21 mouse cellular contexts compared by ENCODE assay signal in genomic region chr2:97318008-97318407, GRCm38 (mm10).
"Had no signal": no experiment of that assay in that cellular context is flagged by ENCODE, and none has a peak within 500 bp of the region (broad histone marks: within the 10 kb centered on the region; RNA-seq: fewer than 3 reads in every experiment).

No protein-coding gene starts in this region.

- H3K36me3 ChIP-seq: kidney, embryonic 15.5 days; limb, embryonic 12.5 days; limb, embryonic 15.5 days; neural tube, embryonic 13.5 days; stomach, embryonic 15.5 days had no signal

- H3K4me1 ChIP-seq: kidney, embryonic 15.5 days; limb, embryonic 12.5 days; limb, embryonic 15.5 days; neural tube, embryonic 13.5 days; stomach, embryonic 15.5 days had no signal

- H3K27me3 ChIP-seq: kidney, embryonic 15.5 days; limb, embryonic 12.5 days; limb, embryonic 15.5 days; neural tube, embryonic 13.5 days; stomach, embryonic 15.5 days had no signal

- H3K9me3 ChIP-seq: kidney, embryonic 15.5 days; limb, embryonic 12.5 days; limb, embryonic 15.5 days; neural tube, embryonic 13.5 days; stomach, embryonic 15.5 days had no signal

- H3K4me3 ChIP-seq: kidney, embryonic 15.5 days; limb, embryonic 12.5 days; limb, embryonic 15.5 days; myocyte; neural tube, embryonic 13.5 days; stomach, embryonic 15.5 days had no signal

- H3K4me2 ChIP-seq: kidney, embryonic 15.5 days; limb, embryonic 12.5 days; limb, embryonic 15.5 days; liver, embryonic 11.5 days; lung, embryonic 14.5 days; neural tube, embryonic 13.5 days; stomach, embryonic 15.5 days had no signal

- ATAC-seq: liver, postnatal 0 days; lung, postnatal 0 days had no signal

- H3K9ac ChIP-seq: kidney, embryonic 15.5 days; limb, embryonic 12.5 days; limb, embryonic 15.5 days; liver, embryonic 14.5 days; liver, postnatal 0 days; lung, embryonic 14.5 days; neural tube, embryonic 13.5 days; stomach, embryonic 15.5 days had no signal

- H3K27ac ChIP-seq: kidney, embryonic 15.5 days; limb, embryonic 12.5 days; limb, embryonic 15.5 days; liver, embryonic 14.5 days; macrophage; neural tube, embryonic 13.5 days; stomach, embryonic 15.5 days had no signal

- DNase-seq: kidney, adult 11 months; kidney, adult 8-10 months; kidney, postnatal 10 days; kidney, postnatal 36 days; left cerebral cortex, postnatal 4 days; liver, postnatal 0 days; lung, embryonic 14.5 days; retina, postnatal 1 day; right cerebral cortex, postnatal 25 days; spleen, adult 18-20 months; thymus, postnatal 25 days had no signal
